Mouse (Mus musculus): Measurements from ENCODE around the gene Glrp1. TPM values are rescaled to one million over a fixed set of nuclear protein-coding genes. Genes with fewer than 3 reads are reported as not detected.

The Glrp1 gene
- polyA plus RNA-seq, 1 experiment from 2014 or later: not detected

DNA sequence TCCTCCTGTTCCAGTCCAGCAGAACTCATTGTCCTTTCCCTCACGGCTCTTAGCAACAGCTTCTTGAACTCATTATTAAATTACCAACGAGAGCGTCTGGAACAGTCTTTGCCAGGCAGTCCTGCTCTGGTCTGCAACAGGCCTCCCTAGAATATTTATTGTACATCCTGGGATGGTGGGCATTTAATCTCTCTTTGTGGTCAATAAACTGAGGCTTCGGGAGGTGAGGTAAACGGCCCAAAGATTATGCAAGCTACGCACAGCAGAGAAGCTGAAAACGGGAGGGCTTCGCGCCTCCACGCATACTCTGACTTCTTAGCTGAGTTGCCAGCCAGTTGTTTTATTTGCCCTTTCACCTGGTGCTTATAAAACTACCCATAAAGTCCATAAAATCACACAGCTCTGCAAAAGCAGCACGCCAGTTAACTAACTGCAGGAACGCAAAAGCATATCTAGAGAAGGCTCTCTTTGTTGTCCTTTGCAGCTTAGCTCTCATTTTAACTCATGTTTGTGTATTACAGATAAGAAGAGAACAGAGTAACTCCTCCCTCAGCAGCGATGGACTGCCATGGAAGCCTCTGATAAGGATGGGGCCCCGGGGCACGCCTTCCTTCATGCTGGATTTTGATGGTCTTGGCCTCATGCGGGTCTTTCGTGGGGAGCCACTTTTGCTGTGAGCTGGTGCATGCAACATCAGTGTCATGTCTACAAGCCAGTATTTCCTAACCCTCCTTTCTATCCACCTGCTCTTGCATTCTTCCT, 18.1 kb downstream of the Glrp1 start:
- Histone ChIP-seq H3K4me3 (no peak overlapping the region), H3K4me2 (no peak overlapping the region), H3K36me3 (no peaks in the 10 kb centered on the region), H3K27me3 (no peaks in the 10 kb centered on the region), H3K27ac (no peak overlapping the region), H3K9me3 (no peaks in the 10 kb centered on the region), H3K4me1 (peaks cover 11% of the 10 kb centered on the region), H3K9ac (no peak overlapping the region)
- ATAC-seq (ENCODE audit: insufficient number of reproducible peaks, low FRiP score, low TSS enrichment, low read depth): no peak
- 47% methylated on average over 17 of the region's 17 CpGs for WGBS

DNA sequence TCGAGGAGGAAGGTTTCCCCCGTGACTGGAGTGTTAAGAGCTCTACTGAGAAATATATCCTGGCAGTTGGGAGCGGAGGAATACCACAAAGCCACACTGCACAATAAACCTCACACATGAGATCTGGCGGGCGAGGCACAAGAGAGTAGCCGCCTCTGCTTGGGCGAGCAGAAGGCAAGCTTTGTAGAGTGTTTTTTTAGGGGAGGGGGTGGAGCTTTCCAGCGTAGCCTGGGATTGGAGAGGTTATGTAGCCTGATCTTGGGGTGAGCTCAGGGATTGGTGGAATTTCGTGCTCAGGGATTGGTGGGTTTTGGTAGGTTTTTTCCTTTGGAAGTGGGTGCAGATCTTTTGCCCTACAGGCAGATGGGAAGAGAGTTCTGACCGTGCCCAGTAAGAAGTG, 19.7 kb downstream of the Glrp1 start:
- no peak overlapping the region for H3K9ac ChIP-seq
- 65% methylated on average over 10 of the region's 10 CpGs for WGBS
- no peaks in the 10 kb centered on the region for H3K9me3 ChIP-seq
- no peak for ATAC-seq (ENCODE audit: insufficient number of reproducible peaks, low FRiP score, low TSS enrichment, low read depth)
- H3K27me3 ChIP-seq: no peaks in the 10 kb centered on the region
- H3K4me3 ChIP-seq: no peak overlapping the region
- no peak overlapping the region for H3K27ac ChIP-seq
- peaks cover 11% of the 10 kb centered on the region for H3K4me1 ChIP-seq
- no peaks in the 10 kb centered on the region for H3K36me3 ChIP-seq
- H3K4me2 ChIP-seq: no peak overlapping the region

- Histone ChIP-seq H3K9ac (no peak overlapping the region), H3K27ac (0 out of 2 replicates have a peak overlapping the region, but pooled peaks have one; percentile 38), H3K4me2 (no peak overlapping the region), H3K36me3 (no peaks in the 10 kb centered on the region), H3K4me3 (no peak overlapping the region), H3K4me1 (peaks cover 11% of the 10 kb centered on the region), H3K27me3 (no peaks in the 10 kb centered on the region), H3K9me3 (no peaks in the 10 kb centered on the region)
- WGBS: 62% methylated on average over 4 of the region's 4 CpGs
- ATAC-seq (ENCODE audit: insufficient number of reproducible peaks, low FRiP score, low TSS enrichment, low read depth): no peak
Measured at GRCm38 (mm10) chr1:88488957-88489356, 20.9 kb downstream of the Glrp1 start.

DNA sequence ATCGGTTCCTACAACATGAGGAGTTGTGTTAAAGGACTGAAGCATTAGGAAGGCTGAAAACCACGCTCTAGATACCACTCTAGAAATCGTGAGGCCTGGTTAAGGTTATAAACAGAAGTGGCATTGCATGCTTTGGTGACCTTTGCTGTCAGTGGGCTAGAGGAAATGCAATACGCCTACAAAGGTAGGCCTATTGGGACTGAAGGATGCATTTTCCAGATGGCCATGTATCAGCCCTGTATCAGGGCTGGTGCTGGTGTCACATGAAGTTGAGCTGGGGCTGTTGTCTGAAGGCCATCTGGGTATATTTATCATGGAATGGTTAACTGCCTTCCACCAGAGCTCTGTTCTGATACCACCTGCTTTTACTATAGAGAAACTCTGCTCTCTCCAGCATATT, 23.5 kb downstream of the Glrp1 start:
- Histone ChIP-seq H3K4me1 (0 out of 2 replicates have a peak, but pooled peaks cover 3% of the 10 kb centered on the region), H3K4me3 (no peak overlapping the region), H3K27me3 (no peaks in the 10 kb centered on the region), H3K9ac (no peak overlapping the region), H3K9me3 (no peaks in the 10 kb centered on the region), H3K4me2 (no peak overlapping the region), H3K27ac (no peak overlapping the region), H3K36me3 (no peaks in the 10 kb centered on the region)
- WGBS: 49% methylated on average over 4 of the region's 4 CpGs
- no peak for ATAC-seq (ENCODE audit: insufficient number of reproducible peaks, low FRiP score, low TSS enrichment, low read depth)

- Histone ChIP-seq H3K9ac (no peak overlapping the region), H3K27ac (no peak overlapping the region), H3K4me1 (0 out of 2 replicates have a peak, but pooled peaks cover 3% of the 10 kb centered on the region), H3K4me3 (no peak overlapping the region), H3K27me3 (no peaks in the 10 kb centered on the region), H3K9me3 (no peaks in the 10 kb centered on the region), H3K4me2 (no peak overlapping the region), H3K36me3 (no peaks in the 10 kb centered on the region)
- ATAC-seq (ENCODE audit: insufficient number of reproducible peaks, low FRiP score, low TSS enrichment, low read depth): no peak
- 73% methylated on average over 4 of the region's 4 CpGs for WGBS
Measured at GRCm38 (mm10) chr1:88484059-88484458, 25.8 kb downstream of the Glrp1 start.

DNA sequence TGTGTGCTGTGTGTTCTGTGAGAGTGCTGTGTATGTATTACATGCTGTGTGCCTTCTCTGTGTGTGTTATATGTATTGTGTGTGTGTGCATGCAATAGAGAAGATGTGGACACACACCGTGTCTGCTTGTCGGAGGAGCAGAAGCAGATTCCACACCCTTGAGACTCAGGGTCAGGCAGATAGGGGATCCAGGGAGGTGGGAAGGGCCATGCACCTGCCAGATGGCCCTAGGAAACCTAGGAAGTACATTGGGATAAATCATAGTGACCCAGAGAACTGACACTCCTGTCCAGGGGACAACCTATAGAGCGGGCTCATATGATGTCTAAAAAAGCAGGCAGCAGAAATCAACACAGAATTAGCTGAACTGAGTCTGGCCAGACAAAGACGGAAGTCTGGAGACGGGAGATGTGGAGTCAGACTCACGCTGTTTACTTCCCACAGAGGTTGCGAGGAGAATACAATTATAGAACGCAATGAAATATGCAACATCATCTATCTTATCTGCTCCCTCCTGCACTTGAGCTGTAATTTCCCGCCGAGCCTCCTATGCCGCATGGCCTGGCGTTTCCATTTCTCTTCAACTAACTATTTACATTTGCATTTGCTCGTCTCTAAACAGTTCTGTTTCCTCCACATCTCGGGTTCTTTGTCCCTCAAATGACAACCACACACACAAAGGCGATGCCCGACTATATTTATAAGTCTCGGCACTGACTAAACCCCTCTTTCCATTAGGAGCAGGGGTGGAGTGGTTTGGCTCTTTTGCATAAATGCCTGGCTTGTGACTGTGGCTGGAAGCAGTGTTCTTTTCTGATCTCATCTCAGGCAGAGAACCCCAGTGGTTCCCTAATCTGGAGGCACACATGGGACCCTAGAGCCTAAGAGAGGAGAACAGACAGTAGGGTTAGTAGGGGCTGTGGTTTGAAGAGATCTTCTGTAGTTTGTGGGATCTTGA, 27.4 kb downstream of the Glrp1 start:
- Histone ChIP-seq H3K9me3 (no peaks in the 10 kb centered on the region), H3K36me3 (no peaks in the 10 kb centered on the region), H3K27ac (no peak overlapping the region), H3K4me1 (no peaks in the 10 kb centered on the region), H3K4me2 (no peak overlapping the region), H3K9ac (no peak overlapping the region), H3K4me3 (no peak overlapping the region), H3K27me3 (no peaks in the 10 kb centered on the region)
- WGBS: 76% methylated on average over 17 of the region's 17 CpGs
- no peak for ATAC-seq (ENCODE audit: insufficient number of reproducible peaks, low FRiP score, low TSS enrichment, low read depth)

- H3K9ac ChIP-seq: no peak overlapping the region
- no peaks in the 10 kb centered on the region for H3K27me3 ChIP-seq
- no peaks in the 10 kb centered on the region for H3K9me3 ChIP-seq
- no peak for ATAC-seq (ENCODE audit: insufficient number of reproducible peaks, low FRiP score, low TSS enrichment, low read depth)
- WGBS: 77% methylated on average over 8 of the region's 8 CpGs
- H3K4me2 ChIP-seq: no peak overlapping the region
- H3K4me1 ChIP-seq: peaks cover under 1% of the 10 kb centered on the region; the same call in 1 of the 2 replicates
- no peaks in the 10 kb centered on the region for H3K36me3 ChIP-seq
- no peak overlapping the region for H3K4me3 ChIP-seq
- H3K27ac ChIP-seq: no peak overlapping the region
Measured at GRCm38 (mm10) chr1:88480594-88480993, 29.3 kb downstream of the Glrp1 start.

- H3K4me3 ChIP-seq: no peak overlapping the region
- no peaks in the 10 kb centered on the region for H3K9me3 ChIP-seq
- WGBS: 24% methylated on average over 2 of the region's 2 CpGs
Measured at GRCm38 (mm10) chr1:88478205-88478604, 31.7 kb downstream of the Glrp1 start.

GRCm38 (mm10) chr1:88476554-88477085, 33.2 kb downstream of the Glrp1 start:
- H3K36me3 ChIP-seq: no peaks in the 10 kb centered on the region
- no peak overlapping the region for H3K9ac ChIP-seq
- WGBS: 91% methylated on average over 20 of the region's 20 CpGs
- no peak overlapping the region for H3K4me3 ChIP-seq
- H3K4me1 ChIP-seq: peaks cover 16% of the 10 kb centered on the region
- no peak overlapping the region for H3K27ac ChIP-seq
- H3K27me3 ChIP-seq: no peaks in the 10 kb centered on the region
- no peaks in the 10 kb centered on the region for H3K9me3 ChIP-seq
- no peak overlapping the region for H3K4me2 ChIP-seq
- no peak for ATAC-seq (ENCODE audit: insufficient number of reproducible peaks, low FRiP score, low TSS enrichment, low read depth)

More at GRCm38 (mm10) chr1:88478205-88478604, 31.7 kb downstream of the Glrp1 start:
- Histone ChIP-seq H3K4me1 (peaks cover 16% of the 10 kb centered on the region), H3K36me3 (no peaks in the 10 kb centered on the region), H3K27ac (no peak overlapping the region), H3K9ac (no peak overlapping the region), H3K4me2 (no peak overlapping the region), H3K27me3 (no peaks in the 10 kb centered on the region)
- ATAC-seq (ENCODE audit: insufficient number of reproducible peaks, low FRiP score, low TSS enrichment, low read depth): no peak

GRCm38 (mm10) chr1:88475502-88475953, 34.3 kb downstream of the Glrp1 start:
- no peak overlapping the region for H3K4me3 ChIP-seq
- H3K27ac ChIP-seq: no peak overlapping the region
- H3K27me3 ChIP-seq: no peaks in the 10 kb centered on the region
- no peak for ATAC-seq (ENCODE audit: insufficient number of reproducible peaks, low FRiP score, low TSS enrichment, low read depth)
- H3K9ac ChIP-seq: no peak overlapping the region
- H3K9me3 ChIP-seq: no peaks in the 10 kb centered on the region
- H3K4me2 ChIP-seq: no peak overlapping the region
- peaks cover 16% of the 10 kb centered on the region for H3K4me1 ChIP-seq
- no peaks in the 10 kb centered on the region for H3K36me3 ChIP-seq
- WGBS: 10% methylated on average over 8 of the region's 8 CpGs

GRCm38 (mm10) chr1:88474598-88474997, 35.3 kb downstream of the Glrp1 start:
- H3K36me3 ChIP-seq: no peaks in the 10 kb centered on the region
- no peak overlapping the region for H3K9ac ChIP-seq
- H3K9me3 ChIP-seq: no peaks in the 10 kb centered on the region
- H3K4me2 ChIP-seq: no peak overlapping the region
- peak overlapping the region; percentile 57 for H3K27ac ChIP-seq
- peaks cover 16% of the 10 kb centered on the region for H3K4me1 ChIP-seq
- H3K27me3 ChIP-seq: no peaks in the 10 kb centered on the region
- no peak overlapping the region for H3K4me3 ChIP-seq
- peak; percentile 64; the same call in 1 of the 2 replicates for ATAC-seq (ENCODE audit: insufficient number of reproducible peaks, low FRiP score, low TSS enrichment, low read depth)
- 8% methylated on average over 7 of the region's 7 CpGs for WGBS

Data from limb, embryonic 15.5 days (tissue).